Mouse (Mus musculus) G1E (cell line): ENCODE measurements around the gene N4bp1.

Experiments
- CTCF ChIP-seq: IDR thresholded peaks from 2 replicates; pipeline ENCODE4 v1.5.1; 2012; ENCODE audit warnings: low read depth, low read length, inconsistent platforms, mixed read lengths
- GATA1 ChIP-seq: IDR thresholded peaks from 2 replicates; pipeline ENCODE4 v1.6.1; 2012; ENCODE audit warnings: borderline replicate concordance, low read length, inconsistent platforms, mixed read lengths
- GATA2 ChIP-seq: IDR thresholded peaks from 2 replicates; pipeline ENCODE4 v1.6.1; 2012; ENCODE audit warnings: low read depth, low read length, inconsistent platforms, borderline replicate concordance
- TAL1 ChIP-seq: conservative IDR thresholded peaks from 2 replicates; pipeline ENCODE4 v1.6.1; 2012; ENCODE audit warnings: low read depth, low read length, inconsistent platforms, mixed read lengths

- no peak for TF ChIP-seq TAL1
- TF ChIP-seq CTCF, result no peak
- no peak for TF ChIP-seq GATA1
- no peak for TF ChIP-seq GATA2
Observed at GRCm38 (mm10) chr8:86888058-86888939, 3.2 kb upstream of the N4bp1 start.
